Mouse (Mus musculus): Measurements from ENCODE around the gene Mt2.

The Mt2 gene

GRCm38 (mm10) chr8:94192926-94193325 is 20.5 kb downstream of the Mt2 start:
- in situ Hi-C loops (cut with MboI; ENCODE audit: low sequenced_read_pairs): loop anchor here (25.0 kb wide), 1 partner anchor 1181 kb away; no protein-coding TSS in a partner anchor

- in situ Hi-C loops (cut with MboI; ENCODE audit: low sequenced_read_pairs): loop anchor here (25.0 kb wide), 1 partner anchor 1182 kb away; no protein-coding TSS in a partner anchor
Measured at GRCm38 (mm10) chr8:94194591-94195223, 22.2 kb downstream of the Mt2 start.

DNA sequence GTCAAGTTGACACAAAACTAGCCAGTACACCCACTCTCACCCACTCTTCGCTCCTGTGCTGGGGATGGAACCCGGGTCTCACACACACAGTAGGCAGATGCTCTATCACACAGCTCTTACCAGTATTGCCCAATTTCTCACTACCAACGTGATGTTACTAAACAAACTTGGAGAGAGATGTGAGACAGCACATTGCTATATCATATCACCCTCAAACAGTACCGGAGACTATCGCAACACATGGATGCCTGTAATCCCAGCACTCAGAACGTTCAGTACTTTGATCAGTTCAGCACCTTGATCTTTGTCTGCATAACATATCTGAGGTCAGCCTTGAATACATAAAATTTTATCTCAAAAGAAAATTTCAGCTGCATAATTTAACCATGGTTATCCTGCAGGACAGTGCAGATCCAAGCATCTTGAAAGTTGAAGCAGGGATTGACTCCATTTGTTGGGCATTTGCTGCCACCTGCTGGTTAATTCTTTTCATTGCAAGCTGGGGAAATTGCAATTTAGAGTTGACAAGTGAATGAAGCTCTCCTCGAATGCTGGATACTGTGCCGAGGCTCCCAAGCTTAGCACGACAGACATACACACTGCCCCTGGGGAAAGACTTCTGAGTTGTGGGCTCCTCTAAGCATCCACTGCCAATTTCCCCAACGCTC is 26.9 kb downstream of the Mt2 start:
- in situ Hi-C loops (cut with MboI; ENCODE audit: low sequenced_read_pairs): loop anchor here (25.0 kb wide), 1 partner anchor 1187 kb away; no protein-coding TSS in a partner anchor

DNA sequence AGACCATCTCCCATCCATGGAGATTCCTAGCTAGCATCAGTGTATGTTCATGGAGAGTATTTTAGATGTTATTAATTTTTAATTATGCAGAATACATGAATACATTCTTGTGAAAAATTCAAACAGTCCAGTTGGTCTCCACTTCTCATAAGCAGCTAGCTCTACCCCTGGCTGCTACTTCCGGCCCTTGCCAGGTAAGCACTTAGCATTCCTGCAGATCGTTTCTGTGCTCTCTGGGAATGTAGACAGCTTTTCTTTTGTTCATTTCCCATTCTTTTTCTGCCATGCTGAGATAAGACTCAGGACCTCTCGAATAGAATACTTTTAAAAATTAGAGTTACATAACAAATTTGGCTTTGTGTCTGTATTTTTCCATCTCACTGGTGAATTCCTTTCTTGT is 31.6 kb downstream of the Mt2 start:
- in situ Hi-C loops (cut with MboI; ENCODE audit: low sequenced_read_pairs): no loop called here

GRCm38 (mm10) chr8:94205736-94206135 is 33.3 kb downstream of the Mt2 start:
- in situ Hi-C loops (cut with MboI; ENCODE audit: low sequenced_read_pairs): no loop called here

- in situ Hi-C loops (cut with MboI; ENCODE audit: low sequenced_read_pairs): no loop called here
Measured at GRCm38 (mm10) chr8:94206256-94206655, 33.8 kb downstream of the Mt2 start.

GRCm38 (mm10) chr8:94207491-94207890 is 35.0 kb downstream of the Mt2 start:
- in situ Hi-C loops (cut with MboI; ENCODE audit: low sequenced_read_pairs): no loop called here

DNA sequence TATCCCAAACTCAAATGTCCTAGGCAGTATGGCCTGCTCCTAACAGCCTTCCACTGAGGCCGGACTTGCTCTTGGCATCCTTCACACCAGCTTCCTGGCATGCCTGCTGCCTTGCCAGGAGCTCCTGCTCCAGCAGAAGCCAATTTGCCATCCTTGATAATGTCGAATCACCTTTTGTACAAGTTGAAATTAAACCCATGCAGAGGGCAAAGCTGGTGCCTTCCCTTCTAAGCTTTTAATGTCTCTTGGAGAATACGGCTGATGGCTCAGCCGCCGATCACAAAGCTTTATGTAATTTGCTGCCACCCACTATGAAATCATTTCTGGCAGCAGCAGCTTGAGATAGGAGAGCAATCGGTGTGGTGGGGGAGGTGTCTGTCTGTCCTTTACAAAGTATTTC is 37.2 kb downstream of the Mt2 start:
- in situ Hi-C loops (cut with MboI; ENCODE audit: low sequenced_read_pairs): no loop called here

GRCm38 (mm10) chr8:94210225-94210624 is 37.8 kb downstream of the Mt2 start:
- in situ Hi-C loops (cut with MboI; ENCODE audit: low sequenced_read_pairs): no loop called here

DNA sequence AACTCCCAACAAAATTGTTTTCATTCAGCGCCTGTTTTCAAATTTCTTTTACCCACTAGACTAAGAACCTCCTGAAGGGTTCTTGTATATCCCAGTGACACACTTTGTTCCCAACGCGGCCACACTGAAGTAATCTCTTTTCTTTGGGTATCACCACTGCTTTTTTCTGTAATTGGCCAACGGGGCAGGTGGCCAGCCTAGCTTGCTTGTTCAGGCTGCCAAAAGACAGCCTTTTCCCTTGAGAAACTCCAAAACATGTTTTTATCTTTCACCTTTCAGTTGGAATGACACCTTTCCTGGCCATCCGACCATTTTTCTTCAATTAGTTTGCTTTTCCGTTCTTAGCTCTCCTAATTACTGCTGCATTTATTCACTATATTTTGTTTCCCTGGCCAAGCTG is 41.4 kb downstream of the Mt2 start:
- in situ Hi-C loops (cut with MboI; ENCODE audit: low sequenced_read_pairs): no loop called here

DNA sequence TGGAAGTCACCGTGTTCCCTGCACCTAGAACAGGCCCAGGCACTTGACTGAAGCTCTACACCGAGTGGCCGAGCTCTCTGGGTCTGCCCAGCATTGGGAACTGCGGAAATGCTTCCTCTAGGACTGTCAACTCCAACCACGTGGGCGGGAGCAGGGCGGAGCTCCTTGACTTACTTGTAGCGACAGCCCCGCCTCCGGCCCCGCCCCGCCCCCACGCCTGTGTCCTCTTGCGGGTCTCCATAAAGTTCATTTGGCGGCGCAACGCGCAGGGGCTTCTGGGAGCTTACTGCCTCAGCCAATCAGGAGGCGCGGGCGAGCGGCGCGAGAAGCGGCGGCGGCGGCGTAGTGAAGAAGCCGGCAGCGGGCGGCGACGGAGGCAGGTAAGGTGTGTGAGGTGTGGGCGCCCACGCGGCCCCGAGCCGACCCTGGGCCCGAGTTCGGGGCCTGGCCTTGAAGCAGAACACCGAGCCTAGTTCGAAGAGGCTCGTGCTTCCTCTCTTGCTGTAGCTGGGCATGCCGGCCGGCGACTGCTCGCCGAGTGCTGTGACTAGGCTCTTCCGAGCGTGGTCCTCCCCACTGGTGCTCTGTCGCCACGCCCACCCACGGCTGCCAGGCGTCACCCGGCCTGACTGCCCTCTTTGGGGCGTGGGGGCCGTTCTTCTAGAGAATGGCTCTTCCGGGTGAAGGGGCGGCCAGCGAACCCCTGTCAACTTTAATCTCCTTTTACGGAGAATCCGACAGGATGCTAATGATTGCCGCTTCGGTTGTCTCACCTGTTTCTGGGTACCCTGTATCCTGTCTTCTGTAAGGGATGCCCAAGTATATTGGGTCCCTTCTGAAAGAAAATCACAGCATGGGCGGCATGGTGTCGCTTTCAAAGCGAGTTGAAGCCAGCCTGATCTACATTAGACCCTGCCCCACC is 42.0 kb downstream of the Mt2 start, which contains the start of gene Nup93:
TSS of gene Nup93 (plus strand) at position 313 of the 922 bp plus-strand sequence.
- in situ Hi-C loops (cut with MboI; ENCODE audit: low sequenced_read_pairs): no loop called here

All from CH12F3 (cell line).